Mouse (Mus musculus) lung, adult 18-20 months (tissue): ENCODE data around the gene Cib2.
"Not testable (repeated sequence)": the region's sequence is repeated elsewhere in the genome, so short reads cannot be mapped to it uniquely, and the experiment has no call there.

ENCODE experiments used
- DNase-seq, 2 experiments: peaks; one replicate each; pipeline ENCODE4 v3.0.0; 2022; ENCODE audit warnings: mixed read lengths in 2 of 2

Gene Cib2

DNA sequence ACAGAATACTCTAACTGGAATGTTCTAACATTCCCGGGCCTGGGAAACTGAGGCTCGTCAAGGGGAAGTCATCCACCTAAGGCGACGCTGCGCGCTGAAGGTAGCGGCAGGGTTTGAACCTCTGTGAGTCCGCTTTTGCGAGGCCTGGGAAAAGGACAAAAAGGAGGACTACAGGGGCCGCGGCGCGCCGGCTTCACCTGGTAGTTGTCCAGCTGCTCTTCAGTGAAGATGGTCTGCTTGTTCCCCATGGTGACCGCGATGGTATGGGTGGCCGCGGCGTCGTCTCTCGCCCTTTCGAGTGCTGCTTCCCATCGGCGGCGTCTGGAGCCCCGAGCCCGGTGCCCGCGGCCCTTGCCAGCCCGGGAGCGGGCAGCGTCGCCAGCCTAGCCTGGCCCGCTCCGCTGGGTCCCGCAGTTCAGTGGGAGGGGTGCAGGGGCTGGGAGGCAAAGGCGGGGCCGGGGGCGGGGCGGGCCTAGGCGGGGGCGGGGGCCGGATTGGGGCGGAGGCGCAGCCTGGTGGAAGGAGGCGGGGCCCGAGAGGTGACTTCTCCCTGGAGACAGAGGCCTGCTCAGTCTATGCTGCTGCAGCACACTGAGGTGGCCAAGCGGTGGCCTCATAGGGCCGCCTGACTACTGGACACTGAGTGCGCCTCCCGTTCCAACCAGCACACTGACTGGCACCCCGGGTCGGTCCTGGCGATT is at the start of gene Cib2:
Gene Cib2 (minus strand): TSS at position 448 of the 701 bp plus-strand sequence.
- peak; percentile 89 to 90 for DNase-seq

GRCm38 (mm10) chr9:54604886-54605285 is 44.9 kb upstream of the Cib2 start:
- DNase-seq, result peak; percentile 73 to 74

DNA sequence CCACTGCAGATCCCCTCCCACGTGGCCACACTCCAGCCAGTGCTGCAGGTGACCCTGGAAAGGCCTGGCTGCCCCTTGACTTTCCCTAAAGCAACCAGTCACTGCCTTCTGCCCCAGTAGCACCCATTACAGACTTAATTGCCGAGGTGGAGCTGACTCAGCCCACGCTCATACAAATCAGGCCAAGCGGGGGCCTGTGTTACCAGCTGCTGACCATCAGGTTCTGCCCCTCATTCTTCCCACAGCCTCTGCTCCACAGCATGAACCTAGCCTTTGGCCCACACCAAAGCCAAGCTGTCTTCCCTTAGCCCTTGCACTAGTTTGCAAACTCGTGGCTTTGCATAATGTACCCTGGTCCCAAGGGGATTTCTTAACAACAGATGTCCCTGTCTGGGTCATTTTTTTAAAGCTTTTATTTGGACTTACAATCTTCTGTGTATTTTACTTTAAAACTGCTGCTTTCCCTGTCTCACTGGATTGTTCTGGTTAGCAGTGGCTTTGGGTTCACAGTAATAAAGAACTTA is 44.2 kb upstream of the Cib2 start:
- DNase-seq, result no peak

DNA sequence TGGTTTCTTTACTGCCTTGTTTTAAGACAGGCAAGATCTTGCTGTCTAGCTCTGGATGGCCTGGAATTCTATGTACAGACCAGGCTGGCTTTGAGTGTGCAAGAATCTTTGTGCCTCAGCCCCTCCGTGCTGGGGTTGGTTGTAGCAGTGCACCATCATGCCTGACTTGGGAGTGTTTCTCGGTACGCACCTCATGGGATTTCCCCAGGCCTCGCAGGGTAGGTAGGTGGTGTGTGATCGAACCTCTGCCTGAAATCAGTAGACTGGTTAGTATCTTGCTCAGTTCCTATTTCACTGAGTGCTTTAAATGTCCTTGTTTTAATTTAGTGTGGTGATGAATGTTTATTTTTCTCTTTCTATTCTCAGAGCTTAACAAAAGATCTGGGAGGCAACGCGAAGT is 42.9 kb upstream of the Cib2 start:
- no peak for DNase-seq

GRCm38 (mm10) chr9:54602386-54602785 is 42.4 kb upstream of the Cib2 start:
- DNase-seq, result no peak

- DNase-seq, result peak; percentile 34 to 42
These were observed 36.9 kb upstream of the Cib2 start for GRCm38 (mm10) chr9:54596752-54597465.

- DNase-seq, result not testable (repeated sequence)
These were observed 33.6 kb upstream of the Cib2 start for GRCm38 (mm10) chr9:54593652-54594051.

GRCm38 (mm10) chr9:54587863-54588262 is 27.8 kb upstream of the Cib2 start:
- DNase-seq, result no peak

DNA sequence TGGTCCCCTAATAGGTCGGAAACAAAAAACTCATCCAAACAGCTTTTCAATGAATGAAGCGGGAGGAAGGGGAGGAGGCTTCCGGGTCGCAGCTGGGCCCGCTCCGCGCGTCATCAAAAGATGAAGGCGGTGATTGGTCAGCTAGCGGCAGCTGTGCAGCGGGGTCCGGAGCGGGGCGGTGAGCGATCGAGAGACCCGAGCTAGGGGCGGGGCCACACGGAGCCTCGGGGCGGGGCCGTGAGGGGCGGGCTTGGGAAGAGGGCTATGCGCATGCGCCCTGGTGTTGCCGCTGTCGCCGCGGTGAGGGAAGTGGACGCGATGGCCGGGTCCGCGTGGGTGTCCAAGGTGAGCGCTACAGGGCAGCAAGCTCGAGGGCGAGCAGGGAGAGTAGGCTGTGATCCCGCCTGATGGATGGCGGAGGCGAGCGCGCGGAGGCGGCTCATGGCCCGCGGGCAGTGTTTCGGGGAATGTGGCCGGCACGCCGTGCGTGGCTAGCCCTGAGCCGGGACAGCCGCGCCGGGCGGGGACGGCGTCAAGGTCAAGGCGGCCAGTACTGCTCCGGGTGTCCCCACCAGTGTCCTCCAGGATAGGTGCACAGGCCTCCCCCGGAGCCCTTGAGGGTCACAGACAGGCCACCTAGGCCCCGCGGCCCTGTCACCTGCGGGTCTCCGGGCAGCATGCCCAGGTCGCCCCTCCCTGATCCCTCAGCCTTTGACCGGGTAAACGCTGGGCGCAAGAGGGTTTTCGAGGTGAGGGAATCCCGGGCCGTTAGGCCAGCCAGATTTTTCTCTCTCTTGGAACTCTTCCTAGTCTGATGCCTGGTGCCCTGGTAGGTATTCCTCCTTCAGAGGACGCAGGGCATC is 26.4 kb upstream of the Cib2 start, which contains the start of gene Idh3a:
Gene Idh3a (plus strand): TSS at position 136 of the 863 bp plus-strand sequence.
- peak; percentile 97 to 98 for DNase-seq

- DNase-seq, result no peak
These were observed 25.8 kb upstream of the Cib2 start for GRCm38 (mm10) chr9:54585839-54586198.

DNA sequence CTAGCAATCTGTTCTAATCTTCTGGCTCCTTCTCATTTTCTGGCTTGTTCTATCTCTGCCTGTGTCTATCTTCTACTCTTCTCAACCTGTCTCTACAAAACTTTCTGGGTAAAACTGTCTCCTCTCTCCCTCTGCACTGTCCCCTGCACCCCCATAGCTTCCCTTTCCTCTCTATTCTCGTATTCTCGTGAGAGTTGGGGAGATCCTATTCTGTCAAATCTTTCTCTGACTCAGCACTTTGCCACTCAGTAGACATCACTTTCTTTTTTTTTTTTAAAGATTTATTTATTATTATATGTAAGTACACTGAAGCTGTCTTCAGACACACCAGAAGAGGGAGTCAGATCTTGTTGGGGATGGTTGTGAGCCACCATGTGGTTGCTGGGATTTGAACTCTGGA is 24.1 kb upstream of the Cib2 start:
- not testable (repeated sequence) for DNase-seq

DNA sequence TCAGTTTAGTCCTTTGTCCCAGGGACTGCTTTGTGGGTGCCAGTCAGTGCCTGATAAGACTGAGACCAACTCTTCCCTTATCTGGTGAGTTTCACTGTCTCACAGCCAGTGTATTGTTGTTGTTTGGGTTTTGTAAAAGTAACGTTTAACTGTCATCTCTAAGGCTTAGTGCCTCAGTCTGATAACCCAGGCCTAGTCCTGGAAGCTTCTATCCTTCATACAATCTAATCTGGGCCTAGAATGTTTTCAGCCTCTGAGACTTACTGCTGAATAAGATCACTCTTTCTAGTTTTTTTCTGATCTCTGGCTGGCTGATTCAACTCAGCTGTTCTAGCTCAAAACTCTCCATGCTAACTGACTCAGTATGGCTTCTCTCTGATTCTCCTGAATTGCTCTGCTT is 23.7 kb upstream of the Cib2 start:
- no peak for DNase-seq

DNA sequence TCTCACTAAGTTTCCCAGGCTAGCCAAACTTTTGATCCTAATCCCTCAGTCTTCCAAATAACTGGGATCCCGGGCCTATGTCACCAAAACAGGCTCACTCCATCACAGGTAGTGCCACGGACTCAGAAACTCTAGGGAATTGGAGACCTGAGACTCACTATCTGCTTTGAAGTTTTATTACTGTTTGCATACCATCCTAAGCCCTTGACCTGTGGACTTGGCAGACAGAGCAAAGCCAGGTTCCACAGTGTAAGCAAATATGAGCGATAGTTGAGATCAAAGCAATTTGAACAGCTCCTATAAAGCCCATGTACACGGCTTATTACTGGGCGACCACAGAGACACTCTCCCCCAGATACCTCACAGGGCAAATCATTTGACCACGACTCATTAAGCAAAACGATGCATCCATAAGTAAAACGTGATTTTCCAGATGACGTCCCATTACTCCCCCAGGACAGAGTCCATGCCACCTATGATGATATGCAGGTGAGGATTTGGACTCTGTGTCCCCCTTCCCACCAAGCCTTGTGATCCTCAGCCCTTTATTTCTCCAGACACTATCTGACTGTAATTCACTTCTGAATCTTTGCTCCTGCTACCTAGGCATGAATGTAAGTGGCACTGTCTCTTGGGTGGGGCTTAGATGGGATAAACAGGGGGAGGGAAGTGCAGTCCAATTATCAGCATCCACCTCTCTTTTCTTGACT is 11.3 kb upstream of the Cib2 start:
- no peak for DNase-seq

DNA sequence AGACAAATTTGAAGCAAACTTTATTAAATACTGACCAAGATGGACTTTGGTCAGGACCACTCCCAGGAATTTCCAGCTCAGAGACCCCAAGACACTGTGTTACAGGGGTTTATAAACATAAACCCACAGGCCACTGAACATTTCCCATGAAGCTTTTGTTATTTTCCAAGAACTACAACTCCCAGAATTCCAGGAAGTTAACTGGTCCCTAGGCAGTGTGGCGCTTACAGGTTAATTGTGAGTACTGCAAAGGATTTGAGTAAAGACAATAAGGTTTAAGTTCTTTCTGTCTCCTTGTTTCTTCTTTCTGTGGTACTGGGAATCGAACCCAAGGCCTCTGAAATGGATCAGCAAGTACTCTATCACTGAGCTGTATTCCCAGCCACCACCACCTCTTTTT is 8.7 kb upstream of the Cib2 start:
- DNase-seq, result no peak

GRCm38 (mm10) chr9:54566958-54567357 is 6.9 kb upstream of the Cib2 start:
- peak; percentile 46 to 68 for DNase-seq

- DNase-seq, result no peak
These were observed 998 bp upstream of the Cib2 start for GRCm38 (mm10) chr9:54560831-54561601.

DNA sequence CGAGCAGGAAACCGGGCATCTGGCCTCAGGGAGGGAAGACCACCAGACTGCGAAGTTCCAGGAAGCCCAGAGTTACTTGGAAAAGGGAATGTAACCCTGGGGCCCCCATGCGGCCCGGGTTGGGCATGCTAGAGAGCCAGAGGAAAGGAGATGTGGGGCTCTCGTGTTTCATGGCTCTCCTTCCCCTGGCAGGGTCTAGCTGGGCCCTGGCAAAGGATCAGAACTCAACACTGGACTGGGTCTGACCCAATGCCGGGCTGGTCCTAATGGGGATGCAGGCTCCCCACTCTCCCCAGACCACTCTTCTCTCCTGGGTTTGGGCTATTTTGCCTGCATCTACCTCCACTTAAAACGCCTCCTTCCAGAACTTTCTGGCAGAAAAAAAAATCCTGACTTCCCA is 1.3 kb downstream of the Cib2 start:
- no peak for DNase-seq

DNA sequence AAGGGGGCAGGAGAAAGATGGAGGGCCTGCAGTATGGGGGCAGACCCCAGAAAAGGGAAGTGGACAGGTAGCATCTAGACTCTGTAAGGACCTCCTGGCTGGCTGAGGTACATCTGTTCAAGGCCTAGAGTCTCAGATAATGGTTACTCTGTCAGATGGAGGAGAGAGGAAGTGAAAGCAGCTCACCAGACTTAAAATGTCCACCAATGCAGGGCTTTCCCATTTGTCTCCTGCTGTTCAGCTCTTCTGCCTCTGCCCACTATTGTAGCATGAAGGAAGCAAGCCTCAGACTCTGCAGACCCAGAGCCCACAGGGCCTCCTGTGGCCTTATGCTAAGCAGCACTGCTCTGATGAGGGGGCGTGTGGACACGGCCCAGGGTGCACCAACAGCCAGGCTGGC is 5.0 kb downstream of the Cib2 start:
- no peak for DNase-seq

DNA sequence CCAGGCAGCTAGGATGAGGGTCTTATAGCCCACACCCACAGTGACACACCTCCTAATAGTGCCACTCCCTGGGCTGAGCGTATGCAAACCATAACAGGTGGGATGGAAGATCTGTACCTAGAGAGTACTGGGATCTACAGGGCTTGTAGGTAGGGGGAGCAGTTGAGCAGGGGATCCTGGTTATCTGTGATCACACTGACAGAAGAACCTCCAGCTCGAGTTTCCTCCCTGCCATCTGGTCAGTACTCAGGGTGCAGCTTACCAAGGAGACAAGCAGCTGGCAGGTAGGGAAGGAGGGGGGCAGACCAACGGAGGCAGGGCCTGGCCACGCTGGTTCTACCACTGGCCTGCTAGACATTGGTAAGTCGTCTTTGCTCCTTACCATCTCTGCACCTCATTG is 7.6 kb downstream of the Cib2 start:
- DNase-seq, result peak in 1 of 2 experiments; percentile 33

DNA sequence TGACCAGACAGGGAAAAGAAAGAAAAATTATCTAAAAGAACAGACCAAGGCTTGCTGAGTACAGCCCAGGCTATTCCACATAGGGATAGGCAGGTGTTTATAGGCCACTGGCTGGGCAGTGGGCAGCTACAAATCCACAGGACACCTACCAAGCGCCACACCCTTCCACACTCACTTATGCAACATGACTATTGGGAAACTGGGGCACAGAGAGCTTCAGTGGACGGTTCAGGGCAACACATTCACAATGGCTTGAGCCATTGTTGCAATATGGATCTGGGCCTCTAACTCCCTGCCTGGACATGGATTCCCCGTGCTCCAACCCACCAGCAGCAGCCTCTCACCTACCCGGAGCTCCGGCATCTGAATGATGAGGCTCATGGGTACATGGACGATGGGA is 10.6 kb downstream of the Cib2 start:
- DNase-seq, result no peak

- peak; percentile 48 to 58 for DNase-seq
These were observed 12.5 kb downstream of the Cib2 start for GRCm38 (mm10) chr9:54547536-54547935.

DNA sequence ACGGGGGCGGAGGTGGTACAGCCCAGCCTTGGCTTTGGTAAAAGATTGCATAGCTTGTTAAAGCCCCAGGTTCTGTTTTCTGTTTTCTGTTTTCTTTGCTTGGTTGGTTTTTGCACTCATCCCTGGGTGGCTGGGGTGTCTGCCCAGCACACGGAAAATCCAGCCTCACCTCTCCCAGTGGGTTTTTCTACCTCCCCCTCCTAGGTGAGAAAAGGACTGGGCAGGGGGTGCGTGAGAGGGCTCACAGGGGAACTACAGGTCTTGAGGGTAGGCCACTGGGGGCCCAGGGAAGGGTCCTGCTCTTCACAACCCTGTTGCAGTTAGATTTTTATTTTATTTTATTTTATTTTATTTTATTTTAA is 15.1 kb downstream of the Cib2 start:
- DNase-seq, result no peak
